Mouse (Mus musculus): ENCODE results near the gene Sh3tc1. TPM values are rescaled to one million over a fixed set of nuclear protein-coding genes. Genes with fewer than 3 reads are reported as not detected.

Gene Sh3tc1
- total RNA-seq, 2 experiments from 2014 or later = 9.7 to 10.5 TPM

DNA sequence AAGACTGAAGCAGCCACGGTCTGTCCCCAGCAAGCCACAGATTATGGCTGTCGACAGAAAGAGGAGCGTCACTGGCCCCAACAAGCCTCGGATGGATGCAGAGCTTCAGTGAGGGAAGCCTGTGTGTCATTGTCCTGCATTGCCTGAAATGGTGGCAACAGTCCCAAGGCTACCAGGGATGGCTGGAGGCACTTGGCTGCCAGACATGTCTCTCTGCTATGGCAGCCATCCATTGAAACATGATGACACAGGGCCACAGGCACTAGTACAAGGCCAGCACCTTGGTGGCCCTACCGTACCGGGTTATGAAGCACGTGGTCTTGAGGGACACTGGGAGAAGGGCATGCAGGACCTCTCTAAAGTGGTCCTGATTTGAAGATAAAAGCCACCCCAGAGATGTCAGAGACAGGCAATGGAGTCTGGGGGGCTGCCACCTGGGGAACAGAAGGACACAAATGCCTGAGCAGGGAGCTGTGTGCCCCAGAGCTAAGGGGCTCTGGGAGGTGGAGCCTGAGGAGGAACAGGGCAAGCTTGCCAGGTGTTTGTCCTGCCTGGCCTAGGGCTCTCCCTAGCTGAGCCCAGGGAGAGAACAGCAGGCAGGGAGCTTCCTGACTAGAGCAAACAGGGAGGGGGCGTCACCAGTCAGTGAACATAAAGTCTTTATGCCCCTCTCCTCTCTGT, 49.2 kb downstream of the Sh3tc1 start:
- no peak for DNase-seq (ENCODE audit: low spot score)

DNA sequence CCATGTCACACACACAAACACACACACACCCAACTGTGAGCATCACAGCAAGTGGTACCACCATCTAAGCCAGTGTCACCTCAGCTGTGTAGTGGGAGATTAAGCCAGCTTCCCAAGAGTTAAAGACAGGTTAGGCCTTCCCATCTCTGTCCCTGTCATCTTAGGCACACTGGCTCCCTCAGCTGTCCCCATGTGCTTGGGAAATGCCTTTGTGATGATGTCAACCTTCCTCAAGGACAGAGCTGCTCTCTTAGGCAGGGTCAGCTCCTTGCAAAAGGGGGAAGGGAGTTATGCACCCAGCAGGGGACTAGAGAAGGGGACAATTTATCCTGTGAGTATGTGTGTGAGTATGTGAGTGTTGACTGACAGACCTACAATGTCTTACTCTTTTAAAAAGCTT, 50.4 kb downstream of the Sh3tc1 start:
- intact Hi-C loops (cut with DNase I) = no loop called here
- no peak for DNase-seq (ENCODE audit: low spot score)

More for the DNA sequence above, 49.2 kb downstream of the Sh3tc1 start:
- intact Hi-C loops (cut with DNase I) = no loop called here

DNA sequence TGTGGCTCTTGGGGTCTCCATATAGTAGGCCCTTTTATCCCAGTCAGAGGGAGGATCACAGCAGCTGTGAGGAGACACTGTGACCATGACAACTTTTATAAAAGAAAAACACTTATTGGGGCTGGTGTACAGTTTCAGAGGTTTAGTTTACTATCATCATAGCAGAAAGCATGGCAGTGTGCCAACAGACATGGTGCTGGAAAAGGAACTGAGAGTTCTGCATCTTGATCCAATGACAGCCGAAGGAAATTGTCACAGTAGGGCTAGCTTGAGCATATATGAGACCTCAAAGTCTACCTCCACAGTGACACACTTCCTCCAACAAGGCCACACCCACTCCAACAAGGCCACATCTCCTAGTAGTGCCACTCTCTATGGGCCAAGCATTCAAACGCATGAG, 50.9 kb downstream of the Sh3tc1 start:
- intact Hi-C loops (cut with DNase I) = no loop called here
- DNase-seq (ENCODE audit: low spot score) = no peak

DNA sequence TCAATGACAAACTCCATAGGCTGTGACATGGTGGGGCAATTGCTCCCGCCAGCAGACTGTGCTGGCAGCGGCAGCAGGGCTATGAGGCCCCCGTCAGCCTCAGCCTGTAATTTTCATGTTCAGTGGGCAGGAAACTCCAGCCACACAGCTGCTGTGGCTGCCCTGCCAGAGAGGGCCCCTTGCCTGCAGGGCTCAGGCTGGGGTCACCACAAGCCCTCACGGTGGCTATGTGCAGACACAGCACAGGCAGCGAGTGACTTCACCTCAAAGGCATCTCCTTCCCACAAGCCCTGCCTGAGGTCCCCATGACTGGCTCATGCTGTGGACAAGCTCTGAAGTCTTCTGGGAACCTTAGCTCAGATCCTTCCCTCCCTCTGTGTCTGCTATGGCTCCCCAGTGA, 52.7 kb downstream of the Sh3tc1 start:
- DNase-seq (ENCODE audit: low spot score) = no peak
- intact Hi-C loops (cut with DNase I) = no loop called here

DNA sequence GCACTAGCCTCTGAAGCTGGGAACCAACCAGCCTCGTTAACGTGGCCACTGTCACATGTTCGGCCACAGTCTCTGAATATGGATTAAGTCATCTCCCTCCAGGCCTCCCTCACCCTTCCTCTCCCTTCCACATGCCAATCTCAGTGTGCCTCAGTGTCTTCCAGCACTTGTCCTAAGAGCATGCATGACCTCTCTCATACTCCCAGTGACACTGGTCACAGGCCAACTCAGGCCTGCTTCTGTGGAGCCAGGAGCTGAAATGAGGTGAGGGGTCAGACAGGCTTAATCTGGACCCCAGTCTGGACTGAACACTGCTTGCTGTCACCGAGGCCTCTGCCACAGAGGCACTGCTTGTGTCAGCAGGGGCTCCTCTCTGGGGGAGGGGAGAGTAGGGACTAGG, 53.5 kb downstream of the Sh3tc1 start:
- no peak for DNase-seq (ENCODE audit: low spot score)
- intact Hi-C loops (cut with DNase I) = no loop called here

DNA sequence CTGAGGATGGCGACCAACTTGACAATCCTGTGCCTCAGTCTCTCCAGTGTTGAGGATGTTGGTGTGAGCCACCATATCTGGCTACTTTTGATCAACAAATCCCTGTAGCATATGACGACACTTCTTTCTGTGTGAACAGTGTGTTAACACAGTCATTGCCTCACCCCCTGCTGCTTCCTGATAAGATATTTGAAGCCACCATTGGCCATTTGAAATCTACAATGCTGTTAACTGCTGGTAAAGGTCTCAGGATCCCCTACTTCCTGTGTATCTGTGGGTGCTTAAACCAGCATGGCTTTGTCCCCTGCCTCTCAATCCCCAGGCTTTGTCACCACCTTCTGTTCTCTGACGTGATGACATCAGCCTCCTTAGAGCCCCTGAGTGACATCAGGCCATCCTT, 54.7 kb downstream of the Sh3tc1 start:
- DNase-seq (ENCODE audit: low spot score) = no peak
- intact Hi-C loops (cut with DNase I) = no loop called here

DNA sequence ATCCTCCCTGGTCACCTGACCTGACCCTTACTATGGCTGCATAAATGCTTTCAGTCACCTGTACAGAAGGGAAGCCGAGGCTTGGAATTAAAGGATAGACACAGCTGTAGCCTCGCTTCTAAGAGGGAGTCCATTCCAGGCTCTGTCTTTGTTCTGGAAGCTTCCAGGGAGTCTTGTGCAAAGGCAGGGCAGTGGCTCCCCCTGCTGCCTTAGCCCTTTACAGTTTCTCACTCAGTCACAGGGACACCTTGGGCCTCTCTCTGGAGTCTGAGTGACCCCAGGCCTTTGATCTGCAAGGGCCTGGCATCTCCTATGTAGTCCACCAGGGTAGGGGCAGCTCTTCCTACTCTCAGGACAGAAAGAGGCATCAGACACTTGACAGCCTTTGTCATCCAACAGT, 58.8 kb downstream of the Sh3tc1 start:
- no peak for DNase-seq (ENCODE audit: low spot score)
- intact Hi-C loops (cut with DNase I) = loop anchor here (2.0 kb wide), 1 partner anchor 84 kb away; no protein-coding TSS in a partner anchor

DNA sequence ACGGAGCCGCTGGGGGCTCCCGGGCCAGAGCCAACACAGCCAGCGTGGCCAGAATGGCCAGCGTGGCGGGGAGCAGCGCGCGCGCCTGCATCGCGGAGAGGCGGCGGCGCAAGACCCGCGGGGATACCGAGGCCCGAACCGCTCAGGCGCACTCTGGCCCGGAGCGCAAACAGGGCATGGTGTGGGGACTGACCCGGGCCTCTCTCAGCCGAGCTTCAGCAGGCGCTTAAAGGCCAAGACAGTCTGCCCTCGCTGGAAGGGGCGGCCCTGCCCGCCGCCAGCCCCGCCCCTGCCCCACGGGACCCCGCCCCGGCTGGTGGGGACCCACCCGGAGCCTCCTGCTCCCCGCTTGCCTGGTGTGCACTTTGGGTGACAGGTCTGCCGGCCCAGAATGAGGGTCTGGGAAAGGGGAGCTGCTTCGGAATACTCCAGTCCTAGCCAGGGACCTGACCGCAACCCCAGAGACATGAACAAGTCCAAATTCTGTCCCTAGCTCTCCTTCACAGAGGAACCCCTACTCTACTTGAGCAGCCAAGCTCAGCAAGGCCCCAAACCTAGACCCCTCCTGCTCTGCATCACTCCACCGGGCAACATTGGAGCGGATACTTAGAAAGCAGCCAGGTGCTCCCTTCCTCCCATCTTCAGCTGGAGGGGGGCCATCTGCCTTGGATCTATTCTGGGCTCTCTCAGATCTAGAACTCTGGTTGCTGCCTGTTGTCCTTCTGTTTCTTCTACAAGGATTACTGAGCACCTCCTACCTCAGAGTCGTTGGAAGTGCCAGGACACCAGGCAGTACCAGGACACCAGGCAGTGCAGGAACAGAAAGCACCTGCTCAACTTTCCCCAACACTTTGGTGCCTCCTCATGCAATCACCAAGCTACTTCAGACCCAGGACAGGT, 60.3 kb downstream of the Sh3tc1 start, which contains the start of gene Htra3:
Htra3 (minus strand) TSS at position 527 of the 900 bp plus-strand sequence.
- peak; percentile 48 for DNase-seq (ENCODE audit: low spot score)
- intact Hi-C loops (cut with DNase I) = loop anchor here (2.0 kb wide), 1 partner anchor 83 kb away; no protein-coding TSS in a partner anchor

DNA sequence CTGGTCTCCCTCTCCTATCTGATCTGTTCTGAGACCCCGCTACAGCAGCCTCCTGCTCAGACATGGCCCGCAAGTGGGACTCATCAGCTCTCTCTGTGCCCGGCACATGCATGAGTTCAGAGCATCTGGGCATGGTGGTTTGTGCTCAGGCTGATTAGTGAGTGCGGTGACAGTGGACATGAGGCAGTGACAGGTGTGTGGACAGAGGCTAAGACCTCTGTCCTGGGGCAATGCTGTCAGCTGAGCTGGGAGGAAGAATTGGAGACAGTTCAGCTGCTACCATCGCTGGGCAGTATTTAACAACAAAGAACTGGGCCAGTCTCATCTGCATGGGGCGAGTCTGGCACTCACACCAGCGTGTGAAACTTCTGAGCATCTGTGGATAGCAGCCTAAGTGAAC, 62.8 kb downstream of the Sh3tc1 start:
- intact Hi-C loops (cut with DNase I) = no loop called here
- DNase-seq (ENCODE audit: low spot score) = no peak

DNA sequence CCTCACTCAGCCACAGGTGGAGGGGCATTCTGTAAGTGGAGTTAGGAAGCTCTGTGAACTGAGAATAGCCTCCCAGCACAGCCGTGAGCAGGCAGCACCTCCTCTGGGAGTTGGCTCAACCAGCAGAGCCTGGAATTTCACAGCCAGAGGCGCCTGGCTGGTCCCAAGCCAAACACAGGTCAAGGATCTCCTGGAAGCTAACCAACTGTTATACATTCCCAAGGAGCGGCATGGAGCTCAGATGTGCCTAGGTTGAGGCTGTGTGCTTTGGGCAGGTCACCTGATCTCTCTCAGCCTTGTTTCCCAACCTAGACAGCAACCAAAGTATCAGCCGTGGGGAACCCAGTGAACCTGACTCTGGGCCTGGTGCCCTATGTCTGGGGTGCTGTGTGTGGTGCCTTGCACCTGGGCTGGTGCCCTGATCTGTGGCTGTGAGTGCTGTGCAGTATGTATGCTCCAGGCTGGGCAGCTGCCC, 65.7 kb downstream of the Sh3tc1 start:
- intact Hi-C loops (cut with DNase I) = loop anchor here (5.0 kb wide), 1 partner anchor 42 kb away; no protein-coding TSS in a partner anchor
- no peak for DNase-seq (ENCODE audit: low spot score)

DNA sequence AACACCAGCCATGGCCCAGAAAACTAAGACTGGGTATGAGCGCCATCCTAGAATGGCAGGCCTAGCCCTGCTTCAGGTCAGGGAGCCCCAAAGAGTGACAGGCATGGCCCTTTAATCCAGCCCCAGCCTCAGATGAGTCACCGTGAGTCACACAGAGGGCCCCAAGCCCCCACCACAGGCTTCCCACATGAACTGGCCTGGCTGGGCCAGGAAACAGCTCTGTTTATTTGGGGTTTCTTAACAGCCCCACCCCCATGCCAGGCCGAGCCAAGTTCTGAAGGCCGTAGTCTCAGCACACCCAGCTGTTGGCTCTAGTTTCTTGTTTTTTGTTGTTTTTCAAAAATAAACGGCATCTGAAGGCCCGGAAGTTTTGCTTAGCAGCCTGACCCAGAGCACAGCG, 66.7 kb downstream of the Sh3tc1 start:
- intact Hi-C loops (cut with DNase I) = loop anchor here (5.0 kb wide), 1 partner anchor 41 kb away; no protein-coding TSS in a partner anchor
- DNase-seq (ENCODE audit: low spot score) = peak; percentile 85

DNA sequence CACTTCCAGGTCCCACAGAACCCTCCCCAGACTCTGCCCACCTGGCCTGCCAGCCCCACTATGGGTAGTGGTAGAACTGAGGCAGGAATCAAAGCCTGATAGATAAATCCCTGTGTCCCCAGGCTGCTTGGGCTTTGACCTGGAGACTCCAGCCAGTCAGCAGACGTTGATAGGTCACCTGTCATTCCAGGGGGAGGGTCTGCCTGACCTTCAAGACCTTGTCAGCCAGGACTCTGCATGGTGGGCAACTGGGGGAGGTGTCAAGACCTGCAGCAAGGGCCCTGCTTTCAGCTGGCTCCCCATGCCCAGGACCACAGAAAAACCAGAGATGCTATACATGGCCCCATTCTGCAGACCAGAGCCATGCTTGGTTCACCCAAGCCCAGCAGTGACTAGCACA, 67.2 kb downstream of the Sh3tc1 start:
- intact Hi-C loops (cut with DNase I) = loop anchor here (5.0 kb wide), 1 partner anchor 40 kb away; no protein-coding TSS in a partner anchor
- no peak for DNase-seq (ENCODE audit: low spot score)

DNA sequence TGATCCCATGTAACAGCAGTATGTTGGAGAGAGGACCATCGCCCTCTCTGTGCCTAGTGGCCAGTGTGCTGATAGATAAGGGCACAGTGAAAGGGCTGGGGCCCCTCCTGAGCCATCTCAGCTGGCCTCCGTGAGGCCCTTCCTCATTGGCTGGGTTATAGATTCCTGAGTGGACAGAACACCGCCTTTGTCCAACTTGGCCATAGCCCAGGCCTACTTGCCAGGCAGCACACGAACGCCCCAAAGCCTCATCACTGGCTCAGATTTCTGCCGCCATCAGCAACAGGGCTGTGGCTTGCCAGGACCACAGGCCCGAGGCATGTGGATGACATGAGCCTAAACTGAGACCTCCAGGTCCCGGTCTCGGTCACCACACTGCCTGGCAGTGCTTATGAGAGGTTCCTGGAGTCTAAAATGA, 68.3 kb downstream of the Sh3tc1 start:
- intact Hi-C loops (cut with DNase I) = loop anchor here (5.0 kb wide), 1 partner anchor 39 kb away; no protein-coding TSS in a partner anchor

DNA sequence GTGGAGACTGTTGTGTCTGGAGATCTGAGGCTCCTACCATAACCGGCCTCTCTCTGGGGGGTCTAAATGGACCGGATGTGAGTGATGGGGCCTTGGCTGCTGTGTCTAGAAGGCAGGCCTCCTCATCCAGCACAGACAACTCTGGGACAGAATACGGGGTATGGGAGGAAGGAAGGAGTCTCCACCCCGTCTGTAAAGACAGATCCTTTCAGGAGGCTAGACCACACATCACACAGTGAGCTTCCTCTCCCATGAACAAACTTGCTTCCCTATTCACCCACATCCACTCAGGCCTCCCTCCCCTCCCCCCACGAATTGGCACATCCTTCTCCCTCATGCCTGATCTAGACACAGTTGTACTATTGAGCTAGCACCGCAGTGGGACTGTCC, 69.4 kb downstream of the Sh3tc1 start:
- no peak for DNase-seq (ENCODE audit: low spot score)
- intact Hi-C loops (cut with DNase I) = loop anchor here (5.0 kb wide), 1 partner anchor 38 kb away; no protein-coding TSS in a partner anchor

More for the DNA sequence above, 68.3 kb downstream of the Sh3tc1 start:
- peak; percentile 81 for DNase-seq (ENCODE audit: low spot score)

DNA sequence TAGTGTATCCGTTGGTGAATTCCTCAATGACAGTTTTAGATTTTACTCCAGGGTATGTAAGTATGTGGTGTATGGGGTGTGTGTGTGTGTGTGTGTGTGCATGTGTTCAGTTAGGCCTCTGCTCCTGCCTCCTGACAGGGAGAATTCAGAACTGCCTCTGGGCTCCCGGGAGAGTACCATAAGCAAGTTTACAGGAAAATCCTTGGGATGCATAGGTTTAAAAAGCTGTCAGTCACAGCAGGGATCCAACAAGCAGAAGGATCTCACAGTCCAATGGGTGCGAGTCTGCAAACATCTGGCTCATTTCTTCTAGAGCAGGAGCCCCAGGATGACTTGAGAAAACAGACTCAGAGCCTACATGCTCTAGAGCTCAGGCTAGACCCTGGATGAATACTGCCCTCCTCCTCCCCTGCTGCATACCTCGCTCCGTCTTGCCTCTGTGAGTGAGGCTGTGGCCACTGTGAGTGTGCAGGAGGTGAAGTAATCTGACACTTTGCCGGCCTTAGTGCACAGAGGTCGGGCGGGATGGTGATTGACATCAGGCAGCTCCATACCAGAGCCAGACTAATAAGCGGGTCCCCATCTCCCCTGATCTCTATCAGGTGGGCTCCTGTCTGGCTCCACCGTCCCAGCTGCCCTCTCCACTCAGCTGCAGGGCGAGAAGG, 69.9 kb downstream of the Sh3tc1 start:
- intact Hi-C loops (cut with DNase I) = loop anchor here (5.0 kb wide), 1 partner anchor 38 kb away; no protein-coding TSS in a partner anchor

DNA sequence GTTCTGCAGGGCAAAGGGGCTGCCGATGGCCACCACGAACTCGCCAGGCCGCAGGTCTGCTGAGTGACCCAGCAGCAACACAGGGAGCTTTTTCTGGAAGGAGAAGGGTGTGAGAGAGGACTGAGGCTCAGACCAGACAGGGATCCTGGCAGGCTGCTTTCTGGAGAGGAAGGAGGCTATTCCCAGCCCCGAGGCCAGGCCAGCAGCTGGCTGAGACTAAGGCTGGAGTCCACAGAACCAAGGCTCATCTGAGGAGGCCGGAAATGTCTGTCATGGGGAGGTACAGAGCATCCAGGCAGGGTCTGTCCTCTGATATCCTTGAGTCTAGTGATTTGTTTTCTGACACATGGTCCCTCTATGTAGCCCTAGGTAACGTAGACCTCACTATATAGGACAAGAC, 73.6 kb downstream of the Sh3tc1 start:
- intact Hi-C loops (cut with DNase I) = no loop called here
- no peak for DNase-seq (ENCODE audit: low spot score)

More for the DNA sequence above, 69.9 kb downstream of the Sh3tc1 start:
- DNase-seq (ENCODE audit: low spot score) = no peak

DNA sequence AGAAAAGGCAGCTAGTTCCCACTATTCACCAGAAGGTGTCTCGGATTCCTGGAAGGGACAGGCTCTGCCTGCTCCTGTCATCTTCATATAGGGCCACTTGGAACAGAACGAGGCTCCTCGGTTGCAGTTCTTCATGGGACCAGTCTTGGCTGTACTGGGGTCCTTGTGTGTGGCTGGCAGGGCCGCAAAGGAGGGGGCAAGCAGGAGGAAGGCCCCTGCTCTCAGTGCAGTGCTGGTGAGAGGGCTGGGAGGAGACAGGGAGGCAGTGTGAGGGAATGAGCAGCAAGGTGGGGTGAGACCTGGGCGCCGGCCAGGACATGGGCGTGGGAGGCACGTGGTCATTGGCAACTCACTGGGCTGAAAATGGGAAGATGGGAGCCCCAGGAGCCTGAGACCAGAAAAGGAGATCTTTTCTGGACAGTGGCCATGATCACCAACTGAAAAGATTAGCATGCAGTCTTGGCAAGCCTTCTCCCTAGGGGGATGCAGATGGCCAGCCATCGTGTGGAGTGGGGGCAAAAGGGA, 77.7 kb downstream of the Sh3tc1 start:
- intact Hi-C loops (cut with DNase I) = no loop called here
- DNase-seq (ENCODE audit: low spot score) = no peak

DNA sequence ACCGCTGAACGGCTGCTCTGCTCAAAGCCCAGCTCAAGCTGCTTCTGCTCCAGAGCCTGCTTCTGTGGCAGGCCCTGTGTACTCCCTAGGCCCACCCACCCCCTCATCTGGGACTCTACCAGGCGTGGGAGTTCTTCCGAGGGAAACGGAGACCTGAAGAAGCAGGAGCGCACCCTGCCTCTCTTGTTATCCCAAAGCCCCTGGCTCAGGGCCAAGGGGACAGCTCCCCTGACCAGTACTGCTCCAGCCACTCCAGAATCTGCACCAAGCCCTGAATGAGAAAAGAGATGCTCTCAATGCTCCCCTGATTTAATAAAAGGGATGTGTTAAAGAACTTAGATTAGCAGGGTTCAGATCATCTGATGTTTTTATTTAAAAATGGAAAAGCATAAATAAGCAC, 78.6 kb downstream of the Sh3tc1 start:
- intact Hi-C loops (cut with DNase I) = no loop called here
- no peak for DNase-seq (ENCODE audit: low spot score)

DNA sequence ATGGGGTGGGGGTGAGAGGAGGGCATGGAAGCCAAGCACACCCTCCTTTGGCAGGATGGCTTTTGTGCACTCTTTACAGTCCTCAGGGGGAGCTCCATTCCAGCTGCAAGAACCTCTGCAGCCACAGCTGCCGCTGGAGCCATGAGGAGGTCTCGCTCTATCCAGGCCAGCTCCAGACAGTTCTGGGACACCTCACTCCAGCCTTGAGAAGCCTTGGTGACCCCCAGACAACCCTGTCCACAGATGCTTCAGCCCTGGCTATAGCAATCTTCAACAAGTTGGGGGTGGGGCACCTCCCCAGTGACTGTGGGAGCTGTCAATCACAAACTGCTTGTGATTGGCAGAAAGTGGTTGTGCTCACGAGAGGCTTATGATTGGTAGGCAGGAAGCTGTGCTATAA, 80.3 kb downstream of the Sh3tc1 start:
- DNase-seq (ENCODE audit: low spot score) = no peak
- intact Hi-C loops (cut with DNase I) = no loop called here

Measured in heart, postnatal 25 days (tissue).